Mouse (Mus musculus): ENCODE data around the gene Slc4a1.
"Not testable (repeated sequence)": the region's sequence is repeated elsewhere in the genome, so short reads cannot be mapped to it uniquely, and the experiment has no call there.

The Slc4a1 gene

DNA sequence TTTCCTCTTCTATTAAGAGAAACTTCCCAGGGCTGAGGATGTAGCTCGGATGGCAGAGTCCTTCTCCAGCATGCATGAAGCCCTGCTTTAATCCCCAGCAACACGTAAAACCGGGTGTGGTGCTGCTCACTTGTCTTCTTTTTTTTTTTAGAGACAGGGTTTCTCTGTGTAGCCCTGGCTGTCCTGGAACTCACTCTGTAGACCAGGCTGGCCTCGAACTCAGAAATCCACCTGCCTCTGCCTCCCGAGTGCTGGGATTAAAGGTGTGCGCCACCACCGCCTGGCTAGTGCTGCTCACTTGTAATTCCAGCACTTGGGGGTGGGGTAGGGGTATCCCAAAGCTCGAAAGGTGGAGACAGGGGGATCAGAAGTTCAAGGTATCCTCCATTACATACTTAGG is at the start of gene Slc4a1:
Gene Slc4a1 (minus strand): TSS at position 101 of the 400 bp plus-strand sequence.
- not testable (repeated sequence) for DNase-seq (ENCODE audit: low read depth)

DNA sequence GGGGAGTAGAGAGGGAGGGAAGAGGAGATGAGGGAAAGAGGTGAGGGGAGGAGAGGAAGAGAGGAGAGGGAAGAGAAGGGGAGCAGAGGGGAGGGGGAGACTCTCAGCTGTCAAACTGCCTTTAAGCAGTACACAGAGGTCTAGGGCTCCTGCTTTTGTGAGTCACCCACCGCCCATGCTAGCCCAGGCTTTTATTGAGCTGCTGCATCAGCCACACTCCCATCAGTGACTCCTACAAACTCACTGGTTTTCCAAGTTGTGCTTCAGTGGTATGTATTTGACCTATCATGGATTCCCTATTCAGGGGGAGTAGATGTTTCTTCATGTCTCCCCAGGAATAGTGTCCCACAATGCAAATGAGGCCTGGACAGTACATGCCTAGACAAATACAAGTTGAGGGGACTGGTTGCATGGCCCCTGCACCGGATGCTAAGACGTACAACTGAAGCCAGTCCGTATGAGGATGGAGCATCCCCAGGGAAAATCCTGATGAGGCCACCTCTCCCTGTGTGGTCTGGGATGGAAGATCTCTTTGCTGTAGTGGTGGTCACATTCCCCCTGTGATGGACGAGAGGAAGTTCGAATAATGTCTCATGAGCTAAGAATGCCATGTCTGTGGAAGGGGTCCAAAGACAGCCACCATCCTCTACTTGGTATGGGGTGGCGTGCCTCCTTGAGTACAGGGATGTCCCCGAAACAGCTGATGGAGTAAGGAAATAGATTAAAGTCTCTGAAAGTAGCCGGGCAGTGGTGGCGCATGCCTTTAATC is 49.2 kb upstream of the Slc4a1 start:
- no peak for DNase-seq (ENCODE audit: low read depth)

DNA sequence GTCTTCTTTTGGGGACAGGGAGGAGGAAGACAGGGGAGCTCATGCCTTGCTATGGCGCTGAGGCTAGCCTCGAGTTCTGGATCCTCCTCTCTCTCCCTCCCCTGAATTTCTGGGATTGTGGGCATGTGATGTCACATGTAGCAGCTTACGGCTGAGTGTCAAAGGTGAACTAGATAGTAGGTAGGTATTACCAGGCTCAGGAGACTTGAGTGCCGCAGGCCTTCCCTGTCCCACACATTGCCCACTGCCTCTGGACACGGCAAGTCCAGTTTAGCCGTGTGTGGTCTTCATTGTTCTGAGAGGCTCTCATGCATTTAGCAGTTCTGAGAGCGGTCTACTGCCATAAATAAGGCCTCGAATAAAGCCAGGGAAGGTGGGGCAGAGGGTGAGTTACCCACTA is 47.1 kb upstream of the Slc4a1 start:
- DNase-seq (ENCODE audit: low read depth) = no peak

DNA sequence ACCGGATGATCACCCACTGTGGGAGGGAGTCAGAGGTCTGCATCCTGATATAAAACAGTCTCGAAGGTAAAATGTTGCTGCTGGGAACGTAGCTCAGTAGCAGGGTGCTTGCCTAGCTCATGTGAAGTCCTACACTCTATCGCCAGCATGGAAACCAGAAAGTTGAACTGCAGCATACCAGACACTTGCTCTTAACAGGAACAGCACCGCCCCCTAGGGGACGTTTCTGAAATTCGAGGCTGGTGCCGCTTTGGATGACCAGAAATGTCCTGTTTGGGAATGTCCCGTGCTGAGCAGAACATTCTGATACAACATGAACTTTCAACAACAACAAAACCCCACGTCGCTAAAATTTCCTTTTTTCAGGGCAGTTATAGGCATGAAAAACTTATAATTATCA is 45.7 kb upstream of the Slc4a1 start:
- peak; percentile 92 for DNase-seq (ENCODE audit: low read depth)

DNA sequence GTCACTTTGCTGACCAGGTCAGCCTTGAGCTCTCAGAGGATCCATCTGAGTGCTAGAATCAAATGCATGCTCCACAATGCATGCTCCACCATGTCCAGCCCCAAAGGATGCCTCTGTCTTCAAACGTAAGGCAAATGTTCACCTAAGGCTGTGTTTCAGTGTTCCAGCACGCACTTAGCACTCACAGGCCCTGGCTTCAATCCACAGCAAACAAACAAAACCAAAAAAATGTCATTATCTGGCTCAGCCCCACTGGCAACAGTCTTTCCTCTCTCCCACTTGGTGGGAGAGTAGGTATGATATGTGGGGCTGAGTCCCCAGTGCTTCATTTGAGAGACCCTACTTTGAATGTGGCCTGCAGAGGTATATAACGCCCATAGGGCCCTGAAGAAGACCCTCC is 45.1 kb upstream of the Slc4a1 start:
- DNase-seq (ENCODE audit: low read depth) = no peak

DNA sequence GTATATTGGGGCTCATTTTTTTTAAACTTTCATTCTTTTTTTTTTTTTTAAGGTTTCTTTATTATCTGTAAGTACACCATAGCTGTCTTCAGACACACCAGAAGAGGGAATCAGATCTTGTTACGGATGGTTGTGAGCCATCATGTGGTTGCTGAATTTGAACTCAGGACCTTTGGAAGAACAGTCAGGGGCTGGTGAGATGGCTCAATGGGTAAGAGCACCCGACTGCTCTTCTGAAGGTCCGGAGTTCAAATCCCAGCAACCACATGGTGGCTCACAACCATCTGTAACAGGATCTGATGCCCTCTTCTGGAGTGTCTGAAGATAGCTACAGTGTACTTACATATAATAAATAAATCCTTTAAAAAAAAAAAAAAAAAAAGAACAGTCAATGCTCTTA is 44.3 kb upstream of the Slc4a1 start:
- not testable (repeated sequence) for DNase-seq (ENCODE audit: low read depth)

DNA sequence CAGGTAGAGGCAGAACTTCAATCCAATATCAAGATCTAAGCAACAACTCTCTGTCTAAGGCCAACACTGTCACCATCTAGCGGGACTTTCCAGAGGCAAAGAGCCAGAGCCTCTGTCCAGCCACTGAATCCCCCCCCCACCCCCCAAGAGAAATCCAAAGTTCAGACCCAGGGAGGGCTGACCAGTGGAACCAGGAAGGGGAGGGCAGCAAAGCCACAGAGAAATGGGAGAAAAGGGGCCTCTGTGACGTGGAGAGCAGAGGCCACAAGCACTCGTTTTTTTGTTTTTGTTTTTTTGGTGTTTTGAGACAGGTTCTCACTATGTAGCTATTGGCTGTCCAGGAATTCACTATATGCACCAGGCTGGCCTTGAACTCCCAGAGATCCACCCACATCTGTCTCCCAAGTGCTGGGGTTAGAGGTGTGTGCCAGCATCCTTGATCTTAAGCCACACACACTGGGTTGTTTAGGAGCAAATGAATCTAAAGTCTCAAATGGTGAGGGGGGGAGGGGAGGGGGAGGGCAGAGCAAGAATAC is 43.9 kb upstream of the Slc4a1 start:
- no peak for DNase-seq (ENCODE audit: low read depth)

DNA sequence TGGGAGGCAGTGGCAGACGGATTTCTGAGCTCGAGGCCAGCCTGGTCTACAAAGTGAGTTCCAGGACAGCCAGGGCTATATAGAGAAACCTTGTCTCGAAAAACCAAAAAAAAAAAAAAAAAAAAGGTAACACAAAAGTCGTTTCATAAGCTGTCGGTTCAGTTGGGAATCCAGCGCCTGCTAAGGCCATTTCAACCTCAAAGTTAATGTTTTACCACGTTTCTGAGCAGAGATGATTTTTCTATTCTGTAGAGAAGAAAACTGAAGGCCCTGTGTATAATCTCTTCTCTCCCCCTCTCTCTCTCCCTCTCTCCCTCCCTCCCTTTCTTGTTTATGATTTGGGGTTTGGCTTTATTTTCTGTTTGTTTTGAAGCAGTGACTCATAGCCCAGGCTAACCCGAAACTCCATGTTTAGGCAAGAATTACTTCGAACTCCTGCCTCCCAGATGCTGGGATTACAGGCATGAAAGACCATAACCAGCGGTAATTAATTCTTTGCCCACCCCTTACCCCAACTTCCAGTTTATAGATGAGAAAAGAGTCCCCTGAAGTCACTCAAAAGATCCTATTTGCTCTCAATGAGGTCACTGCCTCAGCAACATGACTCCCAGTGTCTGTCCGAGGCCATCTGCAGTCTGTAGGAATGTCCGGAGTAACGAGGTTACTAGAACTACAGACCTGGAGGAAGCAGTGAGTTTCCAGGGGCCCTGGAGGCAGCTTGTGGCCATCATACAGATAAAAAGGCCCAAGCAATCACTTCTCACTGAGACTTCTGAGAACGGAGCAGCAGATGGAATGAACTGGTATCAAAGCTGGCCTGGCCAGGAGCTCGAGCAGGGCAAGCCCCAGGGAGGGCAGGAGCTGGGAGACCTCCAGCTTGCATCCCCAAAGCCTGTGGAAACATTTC is 43.1 kb upstream of the Slc4a1 start:
- DNase-seq (ENCODE audit: low read depth) = peak; percentile 22

DNA sequence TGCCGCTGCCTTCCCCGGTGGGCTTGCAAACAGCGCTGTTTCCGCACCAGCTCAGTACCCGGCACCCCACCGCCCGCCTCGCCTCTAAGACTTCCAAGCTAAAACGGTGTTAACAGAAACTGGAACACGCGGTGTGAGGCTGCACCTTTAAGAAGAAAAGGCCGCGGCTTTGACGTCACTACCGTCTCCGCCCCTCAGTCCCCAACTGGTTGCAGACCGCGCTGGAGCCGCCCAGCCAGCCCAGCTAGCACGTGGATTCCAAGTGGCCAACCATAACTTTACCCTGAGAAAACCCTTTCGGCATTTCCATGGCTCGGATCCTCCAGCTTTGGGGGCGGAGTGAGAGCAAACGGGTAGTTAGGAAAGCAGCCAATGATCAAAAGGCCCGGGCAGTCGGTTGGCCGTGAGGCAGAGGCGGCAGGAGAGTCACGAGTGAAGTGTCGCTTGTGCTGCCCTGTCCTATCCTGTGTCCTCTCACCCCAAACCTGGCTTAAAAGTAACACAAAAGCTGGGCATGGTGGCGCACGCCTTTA is 42.4 kb upstream of the Slc4a1 start:
- peak; percentile 97 for DNase-seq (ENCODE audit: low read depth)

DNA sequence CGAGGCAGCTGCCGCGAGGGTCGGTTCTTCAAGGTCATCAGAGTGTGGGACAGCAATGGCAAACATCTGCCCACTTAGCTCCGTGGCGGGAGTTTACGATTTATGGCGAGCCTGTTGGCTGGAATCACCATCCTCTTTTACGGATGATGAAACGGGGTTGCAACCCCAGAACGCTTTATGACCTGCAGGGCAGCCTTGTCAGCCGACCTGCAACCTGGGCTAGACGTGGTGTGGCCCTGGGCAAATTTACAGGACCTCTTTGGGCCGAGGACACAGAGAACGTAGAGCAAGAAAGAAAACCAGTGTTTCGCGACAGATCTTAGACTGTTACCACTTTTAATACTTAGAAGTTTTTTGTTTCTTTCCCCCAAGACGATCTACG is 41.8 kb upstream of the Slc4a1 start, which contains the start of gene Slc25a39:
Gene Slc25a39 (minus strand): TSS at position 113 of the 382 bp plus-strand sequence.
- no peak for DNase-seq (ENCODE audit: low read depth)

DNA sequence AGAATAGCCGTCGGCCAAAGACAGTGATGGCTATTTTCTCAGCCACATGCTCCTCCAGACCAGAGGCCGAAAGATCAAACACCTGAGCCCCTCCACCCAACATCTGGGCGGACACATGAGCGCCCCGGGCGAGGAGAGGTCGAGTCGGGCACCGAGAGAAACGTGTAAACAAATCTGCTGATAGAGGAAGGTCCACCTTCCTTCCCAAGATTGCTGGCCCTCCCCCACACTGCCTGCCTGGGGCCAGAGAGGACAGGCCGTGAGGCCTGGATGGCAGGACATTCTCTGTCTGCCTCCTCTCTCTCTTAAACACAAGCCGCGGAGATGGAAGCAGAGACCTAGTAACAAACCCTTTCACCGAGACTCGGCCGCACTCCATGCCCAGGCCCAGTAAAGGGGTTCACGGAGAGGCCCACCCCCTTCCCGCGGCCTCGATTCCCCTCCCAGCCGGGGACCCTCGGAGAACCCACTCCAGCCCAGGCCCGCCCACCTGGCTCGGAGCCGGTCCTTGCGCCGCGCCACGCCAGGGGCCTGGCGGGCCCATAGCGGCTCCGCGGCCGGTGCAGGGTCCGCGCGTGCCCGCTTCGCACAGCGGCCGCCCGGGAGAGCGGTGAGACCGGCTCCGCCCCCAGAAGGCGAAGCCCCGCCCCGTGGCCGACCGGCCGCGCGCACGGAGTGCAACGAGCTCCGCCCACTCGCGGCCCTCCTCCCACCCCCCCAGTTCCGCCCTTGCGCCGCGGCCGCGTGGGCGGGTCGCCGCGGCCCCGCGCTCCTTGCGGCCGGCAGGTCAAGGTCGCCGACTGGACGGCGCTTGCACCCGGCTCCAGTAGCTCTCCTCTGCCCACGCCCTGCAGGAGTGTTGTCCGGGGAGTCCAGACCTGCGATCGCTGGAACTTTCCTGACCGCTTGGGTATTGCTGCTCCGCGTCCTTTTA is 41.2 kb upstream of the Slc4a1 start:
- DNase-seq (ENCODE audit: low read depth) = peak; percentile 91

DNA sequence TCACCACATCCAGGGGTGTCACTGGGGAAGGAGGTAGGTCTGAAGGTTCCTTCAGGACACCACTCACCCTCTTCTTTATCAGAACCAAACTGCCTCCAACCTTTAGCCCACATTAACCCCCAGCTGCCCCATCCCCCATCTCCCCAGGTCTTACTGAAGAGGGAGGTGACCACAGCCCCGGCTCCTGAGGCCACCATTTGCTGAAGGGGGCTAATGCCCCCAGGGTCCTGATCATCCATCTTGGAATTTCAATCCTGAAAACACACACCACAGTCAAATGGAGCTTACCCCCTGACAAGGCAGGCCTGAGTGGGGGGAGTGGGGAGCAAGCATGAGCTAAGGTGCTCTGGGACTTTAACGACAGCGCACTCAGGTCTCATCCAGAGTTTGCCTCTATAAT is 40.4 kb upstream of the Slc4a1 start:
- DNase-seq (ENCODE audit: low read depth) = no peak

DNA sequence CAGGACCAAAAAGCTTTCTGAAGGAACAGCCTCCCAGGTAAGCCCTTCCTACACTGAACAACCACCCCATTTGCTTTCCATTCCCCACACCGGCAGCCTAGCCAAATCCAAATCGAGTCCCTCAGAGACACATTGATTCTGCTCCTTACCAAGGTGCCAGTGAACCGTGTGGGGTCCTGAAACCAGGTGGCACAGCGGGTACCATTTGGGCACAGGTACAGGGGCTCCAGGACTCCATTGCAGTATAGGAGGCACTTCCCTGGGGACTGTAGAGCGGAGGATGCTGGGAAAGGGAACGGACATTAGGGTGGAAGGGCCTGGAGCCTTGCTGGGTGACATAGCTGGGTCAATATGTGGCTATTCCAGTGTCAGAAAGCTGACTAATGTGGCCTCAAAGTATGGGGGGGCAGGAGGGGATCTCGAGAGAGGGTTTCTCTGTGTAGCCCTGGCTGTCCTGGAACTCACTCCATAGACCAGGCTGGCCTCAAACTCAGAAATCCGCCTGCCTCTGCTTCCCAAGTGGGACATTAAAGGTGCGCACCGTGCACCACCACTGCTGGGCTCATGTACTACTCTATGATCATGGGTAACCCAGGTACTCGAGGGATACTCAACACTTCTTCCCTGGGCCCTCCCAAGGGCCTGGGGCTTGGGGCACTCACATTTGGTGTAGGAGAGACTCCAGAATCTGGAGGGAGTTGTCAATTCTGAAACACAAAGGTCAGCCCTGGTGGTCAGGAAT is 39.7 kb upstream of the Slc4a1 start:
- no peak for DNase-seq (ENCODE audit: low read depth)

DNA sequence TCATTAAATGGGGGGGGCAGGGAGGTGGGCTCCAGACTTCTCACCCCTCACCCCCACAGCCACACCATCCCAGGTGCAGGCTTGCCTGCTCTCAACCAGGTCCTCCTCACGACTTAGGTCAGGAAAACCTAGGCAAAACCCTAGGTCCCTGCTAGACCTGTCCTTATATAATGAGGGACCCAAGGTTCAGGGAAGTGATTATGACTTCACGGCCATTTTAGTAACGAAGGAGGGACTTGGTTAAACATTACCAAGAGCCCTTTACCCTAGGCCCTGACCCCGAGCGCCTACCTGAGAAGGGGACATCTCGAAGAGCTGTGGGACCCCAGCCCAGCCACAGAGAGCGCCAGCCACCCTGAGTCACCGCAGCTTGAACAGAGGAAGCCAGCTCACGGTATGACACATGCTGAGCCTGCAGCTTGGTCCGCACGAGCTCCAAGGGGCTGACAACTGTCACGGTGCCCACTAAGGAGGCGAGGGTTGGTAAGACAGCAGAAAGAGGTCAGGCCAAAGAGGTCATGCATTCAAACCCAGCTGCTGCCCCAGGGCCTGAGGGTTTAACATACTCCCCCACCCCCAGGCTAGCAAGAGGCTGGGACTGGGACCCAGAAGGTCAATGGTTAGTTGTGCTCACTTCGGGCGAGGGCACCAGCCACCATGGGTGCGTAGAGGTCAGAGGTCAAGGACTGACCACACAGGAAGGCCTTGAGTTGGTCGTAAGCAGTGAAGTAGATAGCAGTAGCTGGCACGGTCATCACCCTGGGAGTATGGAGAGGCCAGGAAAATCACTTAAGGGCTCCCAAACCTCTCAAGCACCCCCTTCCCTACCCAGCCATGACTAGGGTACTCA is 38.4 kb upstream of the Slc4a1 start:
- DNase-seq (ENCODE audit: low read depth) = no peak

DNA sequence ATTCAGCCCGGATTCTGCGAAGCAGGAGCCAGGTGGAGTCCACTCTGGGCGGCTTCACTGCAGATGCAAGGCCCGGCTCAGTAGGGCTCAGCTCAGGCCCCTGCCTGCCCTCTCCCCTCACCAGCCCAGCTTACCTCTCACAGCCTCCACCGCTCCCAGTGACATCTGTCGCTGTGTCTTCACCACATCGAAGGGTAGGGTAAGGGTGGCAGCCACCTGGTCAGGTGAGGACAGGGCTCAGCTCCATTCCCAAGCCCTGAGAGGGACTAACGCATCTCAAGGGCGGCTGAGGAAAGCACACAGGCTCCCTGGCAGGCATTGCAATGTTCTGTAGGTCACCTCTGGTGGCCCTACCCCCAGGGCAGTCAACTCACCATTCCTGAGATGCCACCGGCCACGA is 37.7 kb upstream of the Slc4a1 start:
- DNase-seq (ENCODE audit: low read depth) = no peak

DNA sequence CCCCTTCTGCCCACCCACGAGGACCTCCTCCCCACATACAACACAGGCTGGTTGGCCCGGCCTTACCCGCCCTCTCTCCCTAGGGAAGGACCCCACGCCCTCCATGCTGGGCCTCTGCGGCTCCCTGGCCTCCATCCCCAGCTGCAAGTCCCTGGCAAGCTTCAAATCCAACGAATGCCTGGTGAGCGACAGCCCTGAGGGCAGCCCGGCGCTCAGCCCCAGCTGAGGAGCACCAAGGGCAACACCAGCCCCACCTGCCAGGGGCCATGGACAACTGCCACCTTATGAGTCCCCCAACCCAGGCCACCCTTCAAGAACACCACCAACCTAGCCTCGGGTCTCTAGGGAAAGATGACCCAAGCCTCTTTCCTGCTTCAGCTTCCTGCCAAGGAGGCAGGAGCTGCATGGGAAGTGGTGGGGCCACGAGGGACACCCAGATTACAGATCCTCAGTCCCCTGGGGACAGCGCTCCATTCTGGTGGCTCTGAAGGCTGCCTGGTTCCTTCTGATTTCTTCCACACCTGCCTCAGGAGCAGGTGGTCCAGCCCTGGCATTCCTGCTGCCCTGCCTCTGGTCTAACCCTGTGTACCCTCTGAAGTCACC is 36.0 kb upstream of the Slc4a1 start:
- DNase-seq (ENCODE audit: low read depth) = no peak

DNA sequence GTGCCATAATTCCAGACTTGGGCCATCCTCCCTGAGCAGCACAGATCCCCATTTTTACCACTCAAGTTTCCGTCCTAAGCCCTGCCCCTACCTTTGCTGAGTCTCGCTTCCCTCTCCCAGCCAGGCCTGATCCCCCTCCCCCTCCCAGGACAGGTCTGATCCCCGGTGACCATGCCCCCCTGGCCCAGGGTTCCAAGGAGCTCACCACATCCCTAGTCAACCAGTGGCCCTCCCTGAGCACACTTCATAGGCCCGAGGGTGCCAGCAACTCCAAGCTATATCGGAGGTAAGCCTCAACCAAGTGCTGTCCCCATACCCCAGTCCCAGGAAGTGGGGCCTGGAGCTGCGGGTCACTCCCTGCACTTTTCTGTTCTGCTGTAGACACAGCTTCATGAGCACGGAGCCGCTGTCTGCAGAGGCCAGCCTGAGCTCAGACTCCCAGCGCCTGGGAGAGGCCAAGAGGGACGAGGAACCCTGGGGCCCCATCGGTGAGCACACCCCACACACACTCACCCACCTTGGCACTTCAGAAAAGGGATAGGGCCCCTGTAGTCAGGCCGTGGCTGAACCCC is 34.6 kb upstream of the Slc4a1 start:
- DNase-seq (ENCODE audit: low read depth) = no peak

DNA sequence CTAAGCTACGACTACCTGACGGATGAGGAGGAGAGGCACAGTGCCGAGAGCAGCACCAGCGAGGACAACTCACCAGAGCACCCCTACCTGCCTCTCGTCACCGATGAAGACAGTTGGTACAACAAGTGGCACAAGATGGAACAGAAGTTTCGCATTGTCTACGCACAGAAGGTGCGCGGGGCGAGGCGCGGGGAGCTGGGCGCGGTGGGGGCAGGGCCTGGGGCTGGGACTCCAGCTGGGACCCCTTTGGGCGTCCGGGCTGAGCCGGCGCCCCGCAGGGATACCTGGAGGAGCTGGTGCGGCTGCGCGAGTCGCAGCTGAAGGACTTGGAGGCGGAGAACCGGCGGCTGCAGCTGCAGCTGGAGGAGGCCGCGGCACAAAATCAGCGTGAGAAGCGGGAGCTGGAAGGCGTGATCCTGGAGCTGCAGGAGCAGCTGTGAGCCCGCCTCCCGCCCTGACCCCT is 33.6 kb upstream of the Slc4a1 start:
- DNase-seq (ENCODE audit: low read depth) = no peak

DNA sequence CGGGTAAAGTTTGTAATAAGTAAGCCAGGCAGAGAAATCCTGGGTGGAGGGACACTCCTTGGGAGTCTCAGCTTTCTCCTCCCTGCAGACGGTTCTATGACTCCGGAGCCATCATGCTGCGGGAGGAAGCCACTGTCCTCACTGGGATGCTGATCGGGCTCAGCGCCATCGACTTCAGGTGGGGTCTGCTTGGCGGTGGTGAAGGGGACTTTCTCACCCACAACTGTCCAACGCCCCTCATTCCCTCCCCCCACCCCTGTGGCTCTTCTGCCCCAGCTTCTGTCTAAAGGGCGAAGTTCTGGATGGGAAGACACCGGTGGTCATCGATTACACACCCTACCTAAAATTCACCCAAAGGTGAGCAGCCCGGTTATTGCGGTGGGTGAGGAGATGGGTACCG is 33.1 kb upstream of the Slc4a1 start:
- no peak for DNase-seq (ENCODE audit: low read depth)
